Mouse (Mus musculus) forebrain, embryonic 11.5 days (tissue): ENCODE results near the gene Brd2. TPM values are rescaled to one million over a fixed set of nuclear protein-coding genes. Genes with fewer than 3 reads are reported as not detected.
A peak's percentile ranks its signal among the peaks of the same experiment; 100 is the strongest.

Experiments
- ATAC-seq: fragments of 200-750 bp; cut with Nextera tagmentation; replicated peaks from 2 replicates; pipeline ENCODE4 v1.8.0; 2017; ENCODE audit warnings: moderate TSS enrichment; ENCODE audit not compliant: low FRiP score
- DNase-seq: peaks from one replicate; pipeline ENCODE4 v3.0.0-alpha.2; 2017; ENCODE audit warnings: low spot score
- H3K27ac ChIP-seq: fragments of 300-500 bp; sonication (generic); 2 replicates; pipeline ENCODE4 v1.5.1; 2014; ENCODE audit warnings: low read depth, low read length
- H3K27me3 ChIP-seq: fragments of 300-500 bp; sonication (generic); 2 replicates; pipeline ENCODE4 v1.6.1; 2014; ENCODE audit warnings: mild to moderate bottlenecking, low read length, mixed read lengths; ENCODE audit not compliant: control insufficient read depth, insufficient read depth
- H3K36me3 ChIP-seq: fragments of 300-500 bp; sonication (generic); 2 replicates; pipeline ENCODE4 v1.6.1; 2014; ENCODE audit warnings: mild to moderate bottlenecking, low read length, moderate library complexity, mixed read lengths; ENCODE audit not compliant: control insufficient read depth, insufficient read depth
- H3K4me1 ChIP-seq: fragments of 300-500 bp; sonication (generic); replicated peaks from 2 replicates; pipeline ENCODE4 v1.6.1; 2014; ENCODE audit warnings: low read length, mixed read lengths; ENCODE audit not compliant: control insufficient read depth, insufficient read depth
- H3K4me2 ChIP-seq: fragments of 300-500 bp; sonication (generic); 2 replicates; pipeline ENCODE4 v1.6.1; 2014; ENCODE audit warnings: low read depth, mild to moderate bottlenecking, low read length, moderate library complexity, mixed read lengths; ENCODE audit not compliant: severe bottlenecking
- H3K4me3 ChIP-seq: fragments of 300-500 bp; sonication (generic); 2 replicates; pipeline ENCODE4 v1.5.1; 2014; ENCODE audit warnings: low read depth, low read length
- H3K9ac ChIP-seq: fragments of 300-500 bp; sonication (generic); 2 replicates; pipeline ENCODE4 v1.6.1; 2014; ENCODE audit warnings: low read length
- H3K9me3 ChIP-seq: fragments of 300-500 bp; sonication (generic); 2 replicates; pipeline ENCODE4 v1.6.1; 2016; ENCODE audit warnings: low read length, mixed read lengths; ENCODE audit not compliant: control insufficient read depth
- WGBS: fragments of 180-500 bp; shearing (Covaris S2); extraction: QIAGEN DNeasy Blood & Tissue Kit; methylation state at CpG from one replicate; pipeline ENCODE4 v1.1.7; 2014; 5-methylcytosine and 5-hydroxymethylcytosine counted together
- polyA plus RNA-seq: library from polyadenylated mRNA; unstranded; fragments of >200 nt; fragmentation: Nextera tagmentation; extraction: Ambion mirVana; gene quantifications from 2 replicates; pipeline ENCODE4 v1.2.1, GENCODE M21; 2014

Gene Brd2
- polyA plus RNA-seq, 1 experiment from 2014 or later, result 152 TPM

DNA sequence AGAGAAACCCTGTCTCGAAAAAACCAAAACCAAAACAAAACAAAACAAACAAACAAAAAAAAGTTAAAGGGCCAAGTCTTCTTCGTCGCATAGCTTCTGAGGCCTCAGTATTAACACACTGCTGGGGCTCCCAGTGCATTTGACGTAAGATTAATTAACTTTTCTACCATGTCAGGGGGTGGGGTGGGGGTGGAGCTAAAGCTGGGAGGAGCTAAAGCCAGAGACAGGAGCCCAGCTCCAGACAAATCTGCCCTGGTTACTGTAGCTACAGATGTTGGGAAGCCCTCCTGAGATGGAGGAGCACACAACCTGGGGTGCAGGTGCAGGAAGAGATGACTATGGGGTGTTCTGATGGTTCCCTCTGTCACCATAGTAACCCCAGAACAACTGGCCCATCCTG is 44.3 kb downstream of the Brd2 start:
- WGBS, result 64% methylated on average over 4 of the region's 4 CpGs
- peaks cover 7% of the 10 kb centered on the region; the same call in 1 of the 2 replicates for H3K27me3 ChIP-seq

DNA sequence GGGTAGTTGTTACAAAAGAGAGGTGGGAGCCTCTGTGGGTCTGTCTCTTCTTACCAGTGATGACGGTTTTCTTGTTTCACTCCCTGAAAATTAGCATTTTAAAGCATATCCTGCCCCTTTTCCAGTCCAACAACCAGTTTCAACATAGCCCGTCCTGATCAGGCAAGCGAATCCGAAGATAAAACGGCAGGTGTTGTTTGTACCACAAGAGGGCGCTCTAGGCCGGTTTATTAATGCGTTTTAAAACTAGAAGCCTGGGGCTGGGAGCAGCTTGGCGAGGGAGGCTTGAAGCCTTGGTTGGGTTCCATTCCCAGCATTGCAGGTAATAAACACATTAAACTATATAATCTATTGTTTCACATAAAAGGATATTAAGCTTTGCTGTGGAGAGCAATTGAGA is 44.9 kb downstream of the Brd2 start:
- Histone ChIP-seq H3K4me2 (no peak overlapping the region), H3K4me3 (no peak overlapping the region), H3K36me3 (no peaks in the 10 kb centered on the region), H3K27me3 (peaks cover 7% of the 10 kb centered on the region; the same call in 1 of the 2 replicates), H3K9me3 (no peaks in the 10 kb centered on the region), H3K9ac (no peak overlapping the region), H3K27ac (no peak overlapping the region), H3K4me1 (peaks cover 3% of the 10 kb centered on the region)
- WGBS, result under 1% methylated on average over 9 of the region's 9 CpGs
- DNase-seq (peak; percentile 88), ATAC-seq (no peak)

More for the DNA sequence above, 44.3 kb downstream of the Brd2 start:
- Histone ChIP-seq H3K9me3 (no peaks in the 10 kb centered on the region), H3K36me3 (no peaks in the 10 kb centered on the region), H3K9ac (no peak overlapping the region), H3K27ac (no peak overlapping the region), H3K4me1 (peaks cover 3% of the 10 kb centered on the region), H3K4me3 (no peak overlapping the region), H3K4me2 (no peak overlapping the region)
- ATAC-seq (0 out of 2 replicates have a peak, but pooled peaks have one; percentile 25), DNase-seq (no peak)

DNA sequence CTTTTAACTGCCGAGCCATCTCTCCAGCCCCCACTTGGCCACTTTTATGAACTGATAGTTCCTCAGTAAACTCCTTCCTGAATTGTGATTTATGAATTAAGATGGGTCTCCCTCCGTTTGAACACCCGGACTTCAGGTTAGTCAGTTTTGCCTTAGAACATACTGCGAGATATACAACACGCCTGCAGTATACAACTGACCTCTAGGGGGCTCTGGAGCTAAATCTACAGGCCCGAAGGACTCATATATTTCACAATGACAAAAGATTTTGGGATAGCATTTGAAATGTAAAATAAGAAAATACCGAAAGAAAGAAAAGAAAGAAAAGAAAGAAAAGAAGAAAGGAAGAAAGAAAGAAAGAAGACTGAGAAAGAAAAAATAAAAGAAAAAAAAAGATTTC is 47.2 kb downstream of the Brd2 start:
- Histone ChIP-seq H3K4me3 (no peak overlapping the region), H3K4me2 (no peak overlapping the region), H3K27me3 (peaks cover 7% of the 10 kb centered on the region; the same call in 1 of the 2 replicates), H3K9me3 (no peaks in the 10 kb centered on the region), H3K27ac (no peak overlapping the region), H3K4me1 (peaks cover 3% of the 10 kb centered on the region), H3K36me3 (no peaks in the 10 kb centered on the region), H3K9ac (no peak overlapping the region)
- DNase-seq, result peak; percentile 76
- 37% methylated on average over 7 of the region's 7 CpGs for WGBS
- ATAC-seq, result no peak

DNA sequence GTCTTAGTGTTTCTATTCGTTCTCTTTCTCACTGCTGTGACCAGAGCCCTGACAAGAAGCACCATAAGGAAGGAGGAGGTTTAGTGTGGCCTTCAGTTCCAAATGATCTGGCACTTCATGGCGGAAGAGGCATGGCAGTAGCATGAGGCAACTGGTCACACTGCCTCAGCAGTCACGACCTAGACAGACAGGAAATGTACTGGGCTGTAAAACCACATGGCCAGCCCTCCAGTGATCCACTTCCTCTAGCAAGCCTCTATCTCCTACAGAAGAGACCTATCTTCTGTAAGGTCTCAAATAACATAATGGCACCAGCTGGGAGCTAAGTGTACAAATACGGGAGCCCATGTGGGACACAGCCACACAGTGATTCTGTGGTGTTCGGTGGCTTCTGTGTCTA is 50.3 kb downstream of the Brd2 start:
- Histone ChIP-seq H3K36me3 (no peaks in the 10 kb centered on the region), H3K4me3 (no peak overlapping the region), H3K4me2 (no peak overlapping the region), H3K4me1 (no peaks in the 10 kb centered on the region; the same call in 1 of the 2 replicates), H3K27ac (no peak overlapping the region), H3K9me3 (no peaks in the 10 kb centered on the region), H3K27me3 (peaks cover 5% of the 10 kb centered on the region; the same call in 1 of the 2 replicates), H3K9ac (no peak overlapping the region)
- ATAC-seq, result no peak
- no peak for DNase-seq
- WGBS, result 82% methylated on average over 5 of the region's 5 CpGs

DNA sequence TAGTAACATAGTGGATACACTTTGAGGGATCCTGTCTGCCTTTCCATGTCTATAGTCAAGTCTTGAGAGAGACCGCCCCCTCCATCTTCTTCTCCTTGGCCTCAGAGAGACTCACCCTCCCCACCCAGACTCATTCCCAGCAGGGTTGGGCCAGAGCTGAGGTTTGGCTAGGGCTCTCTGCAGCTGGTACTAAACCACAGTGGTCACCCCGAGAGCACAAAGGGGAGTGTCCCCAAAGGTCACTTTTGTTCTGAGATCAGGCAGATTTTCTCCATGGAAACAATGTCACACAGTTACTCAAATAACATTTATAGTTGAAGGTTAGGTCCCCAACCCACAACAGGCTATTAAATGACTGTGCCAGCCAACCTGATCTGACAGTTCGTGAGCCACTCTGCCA is 53.6 kb downstream of the Brd2 start:
- H3K4me1 ChIP-seq, result no peaks in the 10 kb centered on the region
- WGBS, result 58% methylated on average over 3 of the region's 3 CpGs
- no peaks in the 10 kb centered on the region for H3K36me3 ChIP-seq
- DNase-seq (no peak), ATAC-seq (no peak)
- H3K9ac ChIP-seq, result no peak overlapping the region
- H3K9me3 ChIP-seq, result no peaks in the 10 kb centered on the region
- H3K27me3 ChIP-seq, result no peaks in the 10 kb centered on the region
- H3K27ac ChIP-seq, result no peak overlapping the region
- H3K4me3 ChIP-seq, result no peak overlapping the region
- no peak overlapping the region for H3K4me2 ChIP-seq

Other genes starting within 250 kb of the Brd2 start
- gene Gm7029, start 248.8 kb downstream of the Brd2 start, polyA plus RNA-seq, result not detected in 2 replicates
- 16.0 and 20.4 TPM in 2 replicates for gene Kifc1, start 232.0 kb downstream of the Brd2 start, polyA plus RNA-seq
- gene Platr17, start 217.5 kb downstream of the Brd2 start, polyA plus RNA-seq, result 0.24 TPM in 1 of 2 replicates, not detected in the other
- 68.2 and 73.8 TPM in 2 replicates for gene Daxx, start 213.2 kb downstream of the Brd2 start, polyA plus RNA-seq
- gene Tapbp, start 206.7 kb downstream of the Brd2 start, polyA plus RNA-seq, result 13.9 and 15.5 TPM in 2 replicates
- gene Zbtb22, start 206.7 kb downstream of the Brd2 start, polyA plus RNA-seq, result 13.0 and 14.9 TPM in 2 replicates
- gene Rgl2, start 193.1 kb downstream of the Brd2 start, polyA plus RNA-seq, result 48.0 and 51.5 TPM in 2 replicates
- 202 and 214 TPM in 2 replicates for gene Pfdn6, start 182.3 kb downstream of the Brd2 start, polyA plus RNA-seq
- 42.6 and 47.2 TPM in 2 replicates for gene Wdr46, start 182.0 kb downstream of the Brd2 start, polyA plus RNA-seq
- 4.0 and 4.3 TPM in 2 replicates for gene B3galt4, start 171.1 kb downstream of the Brd2 start, polyA plus RNA-seq
- 44.0 and 46.8 TPM in 2 replicates for gene Vps52, start 166.8 kb downstream of the Brd2 start, polyA plus RNA-seq
- 1,265 and 1,326 TPM in 2 replicates for gene Rps18, start 166.6 kb downstream of the Brd2 start, polyA plus RNA-seq
- 35.7 and 40.1 TPM in 2 replicates for gene H2-K1, start 122.3 kb downstream of the Brd2 start, polyA plus RNA-seq
- 7.5 and 8.3 TPM in 2 replicates for gene Ring1, start 98.0 kb downstream of the Brd2 start, polyA plus RNA-seq
- gene H2-Ke6, start 94.6 kb downstream of the Brd2 start, polyA plus RNA-seq, result 81.7 and 101 TPM in 2 replicates
- gene Slc39a7, start 91.0 kb downstream of the Brd2 start, polyA plus RNA-seq, result 99.6 and 104 TPM in 2 replicates
- gene Rxrb, start 90.8 kb downstream of the Brd2 start, polyA plus RNA-seq, result 32.8 and 40.3 TPM in 2 replicates
- gene Col11a2, start 83.2 kb downstream of the Brd2 start, polyA plus RNA-seq, result 1.3 and 1.7 TPM in 2 replicates
- 0.17 and 0.25 TPM in 2 replicates for gene H2-Oa, start 30.3 kb downstream of the Brd2 start, polyA plus RNA-seq
- 7.2 and 8.2 TPM in 2 replicates for gene H2-DMa, start 3.1 kb downstream of the Brd2 start, polyA plus RNA-seq
- 0.15 TPM in 1 of 2 replicates, not detected in the other for gene H2-DMb2, start 20.7 kb upstream of the Brd2 start, polyA plus RNA-seq
- 0.15 and 0.87 TPM in 2 replicates for gene H2-DMb1, start 30.4 kb upstream of the Brd2 start, polyA plus RNA-seq
- gene Tap1, start 64.9 kb upstream of the Brd2 start, polyA plus RNA-seq, result 1.6 and 1.7 TPM in 2 replicates
- 0.99 and 1.6 TPM in 2 replicates for gene Psmb9, start 65.1 kb upstream of the Brd2 start, polyA plus RNA-seq
- 1.5 and 1.6 TPM in 2 replicates for gene Psmb8, start 75.1 kb upstream of the Brd2 start, polyA plus RNA-seq
- gene Tap2, start 80.9 kb upstream of the Brd2 start, polyA plus RNA-seq, result 0.11 and 0.41 TPM in 2 replicates
- gene H2-Ob, start 116.3 kb upstream of the Brd2 start, polyA plus RNA-seq, result not detected in 2 replicates
- gene H2-Ab1, start 135.1 kb upstream of the Brd2 start, polyA plus RNA-seq, result 3.0 and 3.6 TPM in 2 replicates
- not detected in 2 replicates for gene H2-Aa, start 165.2 kb upstream of the Brd2 start, polyA plus RNA-seq
- gene H2-Eb1, start 183.2 kb upstream of the Brd2 start, polyA plus RNA-seq, result 0.92 and 0.99 TPM in 2 replicates
- gene H2-Eb2, start 203.0 kb upstream of the Brd2 start, polyA plus RNA-seq, result not detected in 2 replicates
- not detected in 2 replicates for gene Btnl2, start 232.2 kb upstream of the Brd2 start, polyA plus RNA-seq